Mouse (Mus musculus) right cerebral cortex, postnatal 4 days (tissue): ENCODE results near the gene Cenpi.
"Not testable (repeated sequence)": the region's sequence is repeated elsewhere in the genome, so short reads cannot be mapped to it uniquely, and the experiment has no call there.

Source experiments
- DNase-seq: peaks from one replicate; pipeline ENCODE4 v3.0.0-alpha.2; 2022

Cenpi gene

GRCm38 (mm10) chrX:134307534-134308274, at the start of gene Cenpi:
Gene Cenpi (plus strand): TSS chrX:134308084.
- peak; percentile 79 for DNase-seq

GRCm38 (mm10) chrX:134261191-134261590, 46.7 kb upstream of the Cenpi start:
- no peak for DNase-seq

- no peak for DNase-seq
Measured at GRCm38 (mm10) chrX:134262129-134262528, 45.8 kb upstream of the Cenpi start.

- no peak for DNase-seq
Measured at GRCm38 (mm10) chrX:134275715-134276114, 32.2 kb upstream of the Cenpi start.

GRCm38 (mm10) chrX:134276275-134277160, 31.4 kb upstream of the Cenpi start, which contains the start of gene Trmt2b:
Gene Trmt2b (minus strand): TSS chrX:134276984.
- peak; percentile 18 for DNase-seq

GRCm38 (mm10) chrX:134280531-134280930, 27.4 kb upstream of the Cenpi start:
- no peak for DNase-seq

- no peak for DNase-seq
Measured at GRCm38 (mm10) chrX:134285102-134285501, 22.8 kb upstream of the Cenpi start.

GRCm38 (mm10) chrX:134285791-134286190, 22.1 kb upstream of the Cenpi start:
- DNase-seq = no peak

GRCm38 (mm10) chrX:134287305-134287704, 20.6 kb upstream of the Cenpi start:
- no peak for DNase-seq

GRCm38 (mm10) chrX:134296301-134296700, 11.6 kb upstream of the Cenpi start:
- DNase-seq = peak; percentile 39

- DNase-seq = peak; percentile 9
Measured at GRCm38 (mm10) chrX:134296737-134297136, 11.1 kb upstream of the Cenpi start.

- DNase-seq = no peak
Measured at GRCm38 (mm10) chrX:134297195-134297594, 10.7 kb upstream of the Cenpi start.

GRCm38 (mm10) chrX:134300219-134300618, 7.7 kb upstream of the Cenpi start:
- no peak for DNase-seq

GRCm38 (mm10) chrX:134303287-134303686, 4.6 kb upstream of the Cenpi start:
- DNase-seq = no peak

GRCm38 (mm10) chrX:134308275-134308634, 371 bp downstream of the Cenpi start:
- no peak for DNase-seq

- not testable (repeated sequence) for DNase-seq
Measured at GRCm38 (mm10) chrX:134311193-134311592, 3.3 kb downstream of the Cenpi start.

- DNase-seq = peak; percentile 51
Measured at GRCm38 (mm10) chrX:134319153-134319932, 11.5 kb downstream of the Cenpi start.

- peak; percentile 64 for DNase-seq
Measured at GRCm38 (mm10) chrX:134333280-134333679, 25.4 kb downstream of the Cenpi start.

- no peak for DNase-seq
Measured at GRCm38 (mm10) chrX:134342735-134343134, 34.9 kb downstream of the Cenpi start.

- no peak for DNase-seq
Measured at GRCm38 (mm10) chrX:134350205-134350604, 42.3 kb downstream of the Cenpi start.

- no peak for DNase-seq
Measured at GRCm38 (mm10) chrX:134353848-134354247, 46.0 kb downstream of the Cenpi start.

- no peak for DNase-seq
Measured at GRCm38 (mm10) chrX:134359336-134359735, 51.5 kb downstream of the Cenpi start.

- no peak for DNase-seq
Measured at GRCm38 (mm10) chrX:134362156-134362555, 54.3 kb downstream of the Cenpi start.
